Mouse (Mus musculus) hindbrain, postnatal 0 days (tissue): Measurements from ENCODE around the gene Eda. TPM values are rescaled to one million over a fixed set of nuclear protein-coding genes. Genes with fewer than 3 reads are reported as not detected.

Experiments
- ATAC-seq: fragments of 200-750 bp; cut with Nextera tagmentation; 2 replicates; pipeline ENCODE4 v1.8.0; 2017; ENCODE audit warnings: mild to moderate bottlenecking, moderate TSS enrichment, moderate library complexity
- DNase-seq: peaks from one replicate; pipeline ENCODE4 v3.0.0-alpha.2; 2015; ENCODE audit warnings: low spot score
- H3K27ac ChIP-seq: fragments of 300-500 bp; sonication (generic); 2 replicates; pipeline ENCODE4 v1.5.1; 2014; ENCODE audit warnings: mild to moderate bottlenecking
- H3K27me3 ChIP-seq: fragments of 300-500 bp; sonication (generic); 2 replicates; pipeline ENCODE4 v1.6.1; 2014; ENCODE audit warnings: low read length, mixed read lengths; ENCODE audit not compliant: insufficient read depth
- H3K36me3 ChIP-seq: fragments of 300-500 bp; sonication (generic); 2 replicates; pipeline ENCODE4 v1.6.1; 2014; ENCODE audit warnings: low read length, mixed read lengths; ENCODE audit not compliant: insufficient read depth
- H3K4me1 ChIP-seq: fragments of 300-500 bp; sonication (generic); 2 replicates; pipeline ENCODE4 v1.6.1; 2014; ENCODE audit warnings: antibody characterized with exemption, low read length, mixed read lengths; ENCODE audit not compliant: insufficient read depth
- H3K4me2 ChIP-seq: fragments of 300-500 bp; sonication (generic); 2 replicates; pipeline ENCODE4 v1.6.1; 2014; ENCODE audit warnings: low read depth, mild to moderate bottlenecking, low read length, moderate library complexity, mixed read lengths
- H3K4me3 ChIP-seq: fragments of 300-500 bp; sonication (generic); 2 replicates; pipeline ENCODE4 v1.5.1; 2014; ENCODE audit warnings: low read length
- H3K9ac ChIP-seq: fragments of 300-500 bp; sonication (generic); replicated peaks from 2 replicates; pipeline ENCODE4 v1.6.1; 2014; ENCODE audit warnings: mild to moderate bottlenecking, low read length, moderate library complexity, mixed read lengths
- H3K9me3 ChIP-seq: fragments of 300-500 bp; sonication (generic); 2 replicates; pipeline ENCODE4 v1.6.1; 2016; ENCODE audit warnings: low read length, mixed read lengths
- CTCF ChIP-seq: IDR thresholded peaks from 2 replicates; pipeline ENCODE4 v1.5.1; 2016; ENCODE audit warnings: antibody characterized with exemption, control low read depth, low read depth
- WGBS: fragments of 180-500 bp; shearing (Covaris S2); extraction: QIAGEN DNeasy Blood & Tissue Kit; methylation state at CpG from one replicate; pipeline ENCODE4 v1.1.7; 2014; 5-methylcytosine and 5-hydroxymethylcytosine counted together
- polyA plus RNA-seq: library from polyadenylated mRNA; unstranded; fragments of >200 nt; fragmentation: Nextera tagmentation; extraction: Ambion mirVana; gene quantifications from 2 replicates; pipeline ENCODE4 v1.2.1, GENCODE M21; 2015
- total RNA-seq: library from RNA; depleted of rRNA; stranded (reverse); fragments of >200 nt; gene quantifications from 2 replicates; pipeline ENCODE4 v1.2.3, GENCODE M21; 2014

The Eda gene
- total and polyA plus RNA-seq, 2 experiments from 2014 or later = 1.7 to 7.5 TPM

GRCm38 (mm10) chrX:99978354-99978753 lies 2.9 kb downstream of the Eda start:
- peak; percentile 30 for TF ChIP-seq CTCF
- DNase-seq (peak; percentile 27), ATAC-seq (no peak)
- Histone ChIP-seq H3K4me1 (no peaks in the 10 kb centered on the region), H3K27ac (no peak overlapping the region), H3K27me3 (peaks cover 5% of the 10 kb centered on the region; the same call in 1 of the 2 replicates), H3K4me3 (no peak overlapping the region), H3K9ac (no peak overlapping the region), H3K36me3 (no peaks in the 10 kb centered on the region), H3K4me2 (no peak overlapping the region), H3K9me3 (no peaks in the 10 kb centered on the region)
- 80% methylated on average over 2 of the region's 2 CpGs for WGBS

GRCm38 (mm10) chrX:99993434-99993833 lies 18.0 kb downstream of the Eda start:
- DNase-seq (no peak), ATAC-seq (no peak)
- Histone ChIP-seq H3K9ac (no peak overlapping the region), H3K27me3 (no peaks in the 10 kb centered on the region), H3K27ac (no peak overlapping the region), H3K9me3 (no peaks in the 10 kb centered on the region), H3K4me1 (no peaks in the 10 kb centered on the region), H3K36me3 (no peaks in the 10 kb centered on the region), H3K4me2 (no peak overlapping the region), H3K4me3 (no peak overlapping the region)
- no peak for TF ChIP-seq CTCF
- 97% methylated on average over 1 of the region's 1 CpGs for WGBS

GRCm38 (mm10) chrX:99999342-99999741 lies 23.9 kb downstream of the Eda start:
- H3K36me3 ChIP-seq = no peaks in the 10 kb centered on the region
- H3K27ac ChIP-seq = no peak overlapping the region
- ATAC-seq (no peak), DNase-seq (no peak)
- no peak overlapping the region for H3K4me2 ChIP-seq
- no peaks in the 10 kb centered on the region for H3K9me3 ChIP-seq
- H3K27me3 ChIP-seq = no peaks in the 10 kb centered on the region
- no peak overlapping the region for H3K9ac ChIP-seq
- no peak for TF ChIP-seq CTCF
- 91% methylated on average over 2 of the region's 2 CpGs for WGBS
- no peak overlapping the region for H3K4me3 ChIP-seq
- H3K4me1 ChIP-seq = no peaks in the 10 kb centered on the region

GRCm38 (mm10) chrX:100118362-100118761 lies 143.0 kb downstream of the Eda start:
- Histone ChIP-seq H3K27me3 (no peaks in the 10 kb centered on the region), H3K4me2 (no peak overlapping the region), H3K9ac (no peak overlapping the region), H3K27ac (no peak overlapping the region), H3K4me1 (no peaks in the 10 kb centered on the region), H3K4me3 (no peak overlapping the region), H3K9me3 (no peaks in the 10 kb centered on the region), H3K36me3 (no peaks in the 10 kb centered on the region)
- TF ChIP-seq CTCF = no peak
- WGBS = 65% methylated on average over 1 of the region's 1 CpGs
- ATAC-seq (no peak), DNase-seq (no peak)

GRCm38 (mm10) chrX:100195286-100195685 lies 219.9 kb downstream of the Eda start:
- H3K4me2 ChIP-seq = no peak overlapping the region
- ATAC-seq = no peak
- no peaks in the 10 kb centered on the region for H3K9me3 ChIP-seq
- WGBS = 49% methylated on average over 2 of the region's 2 CpGs
- no peaks in the 10 kb centered on the region for H3K36me3 ChIP-seq
- no peak for TF ChIP-seq CTCF
- no peak overlapping the region for H3K4me3 ChIP-seq
- no peak overlapping the region for H3K27ac ChIP-seq
- DNase-seq = no peak
- H3K9ac ChIP-seq = no peak overlapping the region
- H3K4me1 ChIP-seq = no peaks in the 10 kb centered on the region
- no peaks in the 10 kb centered on the region for H3K27me3 ChIP-seq

GRCm38 (mm10) chrX:100313652-100314051 lies 338.2 kb downstream of the Eda start:
- no peak for DNase-seq
- Histone ChIP-seq H3K27ac (no peak overlapping the region), H3K36me3 (no peaks in the 10 kb centered on the region), H3K9me3 (no peaks in the 10 kb centered on the region), H3K9ac (no peak overlapping the region), H3K4me3 (no peak overlapping the region), H3K4me1 (no peaks in the 10 kb centered on the region), H3K27me3 (no peaks in the 10 kb centered on the region), H3K4me2 (no peak overlapping the region)
- no peak for TF ChIP-seq CTCF
- ATAC-seq = no peak

- Histone ChIP-seq H3K27ac (no peak overlapping the region), H3K27me3 (no peaks in the 10 kb centered on the region), H3K9me3 (no peaks in the 10 kb centered on the region), H3K4me3 (no peak overlapping the region), H3K4me2 (no peak overlapping the region), H3K36me3 (no peaks in the 10 kb centered on the region), H3K4me1 (no peaks in the 10 kb centered on the region), H3K9ac (no peak overlapping the region)
- TF ChIP-seq CTCF = no peak
- ATAC-seq (no peak), DNase-seq (no peak)
Measured at GRCm38 (mm10) chrX:100314172-100314902, 338.9 kb downstream of the Eda start.
